Mouse (Mus musculus): Measurements from ENCODE around the gene Atp2b2. TPM values are rescaled to one million over a fixed set of nuclear protein-coding genes. Genes with fewer than 3 reads are reported as not detected.
"Not testable (repeated sequence)": the region's sequence is repeated elsewhere in the genome, so short reads cannot be mapped to it uniquely, and the experiment has no call there.

The Atp2b2 gene
- polyA plus RNA-seq, 1 experiment: not detected

GRCm38 (mm10) chr6:113728181-113728580 lies 314.2 kb downstream of the Atp2b2 start:
- H3K4me3 ChIP-seq (ENCODE audit: insufficient read depth, low read length): no peak overlapping the region
- no peak overlapping the region for H3K27ac ChIP-seq (ENCODE audit: insufficient read depth, low read length)
- H3K4me1 ChIP-seq (ENCODE audit: control insufficient read depth, insufficient read depth, low read length): peaks cover 3% of the 10 kb centered on the region; the same call in 1 of the 2 replicates
- TF ChIP-seq POLR2A (IDR thresholded peaks at IDR 0.05; ENCODE audit: low read depth, low read length): no peak
- TF ChIP-seq CTCF (IDR thresholded peaks at IDR 0.05; ENCODE audit: borderline replicate concordance, insufficient read depth, low read length): no peak

- Histone ChIP-seq H3K4me1 (ENCODE audit: control insufficient read depth, insufficient read depth, low read length) (peaks cover 3% of the 10 kb centered on the region; the same call in 1 of the 2 replicates), H3K4me3 (ENCODE audit: insufficient read depth, low read length) (no peak overlapping the region), H3K27ac (ENCODE audit: insufficient read depth, low read length) (no peak overlapping the region)
- TF ChIP-seq CTCF (IDR thresholded peaks at IDR 0.05; ENCODE audit: borderline replicate concordance, insufficient read depth, low read length) (no peak), POLR2A (IDR thresholded peaks at IDR 0.05; ENCODE audit: low read depth, low read length) (no peak)
Measured at GRCm38 (mm10) chr6:113721061-113721460, 321.4 kb downstream of the Atp2b2 start.

- H3K4me3 ChIP-seq (ENCODE audit: insufficient read depth, low read length): no peak within 1 kb of the TSS
- H3K4me1 ChIP-seq (ENCODE audit: control insufficient read depth, insufficient read depth, low read length): peaks cover 3% of the 10 kb centered on the region; the same call in 1 of the 2 replicates
- TF ChIP-seq POLR2A (IDR thresholded peaks at IDR 0.05; ENCODE audit: low read depth, low read length) (no peak), CTCF (IDR thresholded peaks at IDR 0.05; ENCODE audit: borderline replicate concordance, insufficient read depth, low read length) (no peak)
- no peak within 1 kb of the TSS for H3K27ac ChIP-seq (ENCODE audit: insufficient read depth, low read length)
Measured at GRCm38 (mm10) chr6:113719878-113720277, 322.5 kb downstream of the Atp2b2 start, which contains the start of gene Ghrl. TSS of gene Ghrl (minus strand) at chr6:113719880.

GRCm38 (mm10) chr6:113717541-113717940 lies 324.9 kb downstream of the Atp2b2 start:
- no peak overlapping the region for H3K4me3 ChIP-seq (ENCODE audit: insufficient read depth, low read length)
- H3K4me1 ChIP-seq (ENCODE audit: control insufficient read depth, insufficient read depth, low read length): no peaks in the 10 kb centered on the region; the same call in 1 of the 2 replicates
- TF ChIP-seq POLR2A (IDR thresholded peaks at IDR 0.05; ENCODE audit: low read depth, low read length) (no peak), CTCF (IDR thresholded peaks at IDR 0.05; ENCODE audit: borderline replicate concordance, insufficient read depth, low read length) (no peak)

GRCm38 (mm10) chr6:113714797-113715196 lies 327.6 kb downstream of the Atp2b2 start:
- Histone ChIP-seq H3K4me3 (ENCODE audit: insufficient read depth, low read length) (no peak overlapping the region), H3K4me1 (ENCODE audit: control insufficient read depth, insufficient read depth, low read length) (no peaks in the 10 kb centered on the region; the same call in 1 of the 2 replicates), H3K27ac (ENCODE audit: insufficient read depth, low read length) (no peak overlapping the region)
- TF ChIP-seq CTCF (IDR thresholded peaks at IDR 0.05; ENCODE audit: borderline replicate concordance, insufficient read depth, low read length) (no peak), POLR2A (IDR thresholded peaks at IDR 0.05; ENCODE audit: low read depth, low read length) (no peak)

More at GRCm38 (mm10) chr6:113717541-113717940, 324.9 kb downstream of the Atp2b2 start:
- H3K27ac ChIP-seq (ENCODE audit: insufficient read depth, low read length): no peak overlapping the region

GRCm38 (mm10) chr6:113714276-113714675 lies 328.1 kb downstream of the Atp2b2 start:
- Histone ChIP-seq H3K4me3 (ENCODE audit: insufficient read depth, low read length) (no peak overlapping the region), H3K4me1 (ENCODE audit: control insufficient read depth, insufficient read depth, low read length) (no peaks in the 10 kb centered on the region; the same call in 1 of the 2 replicates), H3K27ac (ENCODE audit: insufficient read depth, low read length) (no peak overlapping the region)
- TF ChIP-seq CTCF (IDR thresholded peaks at IDR 0.05; ENCODE audit: borderline replicate concordance, insufficient read depth, low read length) (no peak), POLR2A (IDR thresholded peaks at IDR 0.05; ENCODE audit: low read depth, low read length) (no peak)

GRCm38 (mm10) chr6:113713389-113713788 lies 329.0 kb downstream of the Atp2b2 start:
- not testable (repeated sequence) for H3K27ac ChIP-seq (ENCODE audit: insufficient read depth, low read length); H3K4me1 ChIP-seq (ENCODE audit: control insufficient read depth, insufficient read depth, low read length); H3K4me3 ChIP-seq (ENCODE audit: insufficient read depth, low read length)

DNA sequence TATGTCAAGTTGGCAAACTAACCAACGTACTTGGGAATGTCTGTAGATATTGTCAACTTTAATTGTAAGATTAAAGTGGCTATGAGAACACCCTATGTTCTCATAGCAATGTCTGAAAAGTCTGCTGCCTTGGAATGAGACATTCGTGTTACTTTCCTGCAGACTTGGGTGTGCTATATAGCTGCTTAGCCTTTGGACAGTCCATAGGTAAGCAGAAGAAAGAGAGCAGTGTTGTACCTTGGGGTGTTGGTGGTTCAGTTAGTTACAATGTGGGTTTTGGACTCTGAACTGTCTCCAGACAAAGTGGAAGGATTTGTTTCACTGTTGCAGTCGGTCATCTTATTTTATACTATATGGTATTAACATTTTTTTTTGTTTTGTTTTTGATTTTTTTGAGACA lies 329.7 kb downstream of the Atp2b2 start:
- no peak overlapping the region for H3K4me3 ChIP-seq (ENCODE audit: insufficient read depth, low read length)
- no peak overlapping the region for H3K27ac ChIP-seq (ENCODE audit: insufficient read depth, low read length)
- TF ChIP-seq POLR2A (IDR thresholded peaks at IDR 0.05; ENCODE audit: low read depth, low read length) (no peak), CTCF (IDR thresholded peaks at IDR 0.05; ENCODE audit: borderline replicate concordance, insufficient read depth, low read length) (no peak)
- no peaks in the 10 kb centered on the region; the same call in 1 of the 2 replicates for H3K4me1 ChIP-seq (ENCODE audit: control insufficient read depth, insufficient read depth, low read length)

GRCm38 (mm10) chr6:113697222-113698205 lies 344.9 kb downstream of the Atp2b2 start:
- Histone ChIP-seq H3K4me3 (ENCODE audit: insufficient read depth, low read length) (peak overlapping the region; percentile 89), H3K27ac (ENCODE audit: insufficient read depth, low read length) (peak overlapping the region; percentile 67), H3K4me1 (ENCODE audit: control insufficient read depth, insufficient read depth, low read length) (peaks cover 7% of the 10 kb centered on the region; the same call in 1 of the 2 replicates)
- TF ChIP-seq POLR2A (IDR thresholded peaks at IDR 0.05; ENCODE audit: low read depth, low read length): peak; percentile 32; the same call in 1 of the 2 replicates
- TF ChIP-seq CTCF (IDR thresholded peaks at IDR 0.05; ENCODE audit: borderline replicate concordance, insufficient read depth, low read length): no peak

All from embryonic fibroblast, embryonic 13.5 days (primary cell).